Mouse (Mus musculus): Measurements from ENCODE around the gene Krtap19-5. TPM values are rescaled to one million over a fixed set of nuclear protein-coding genes. Genes with fewer than 3 reads are reported as not detected.

Gene Krtap19-5
- polyA plus RNA-seq, 1 experiment from 2014 or later = not detected

DNA sequence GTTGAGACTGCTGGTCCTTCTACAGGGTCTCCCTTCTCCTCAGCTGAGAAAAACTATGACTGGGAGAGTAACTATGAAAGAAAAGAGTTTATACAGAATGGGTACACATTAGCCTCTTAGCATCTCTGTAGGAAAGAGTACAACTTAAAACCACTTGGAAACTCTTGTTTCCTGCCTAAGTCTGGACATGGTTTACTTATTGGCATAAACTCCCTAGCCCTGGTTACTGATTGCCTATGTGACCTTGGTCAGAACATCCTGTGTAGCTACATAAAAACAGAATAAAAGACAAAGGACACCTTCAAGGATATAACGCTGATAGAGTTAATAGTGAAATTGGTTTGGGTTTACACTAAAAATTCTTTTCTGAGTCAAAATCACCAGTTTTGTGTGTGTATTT lies 48.9 kb downstream of the Krtap19-5 start:
- Histone ChIP-seq H3K4me2 (no peak overlapping the region), H3K9ac (replicated peaks) (no peak overlapping the region), H3K9me3 (no peaks in the 10 kb centered on the region), H3K4me3 (replicated peaks) (no peak overlapping the region), H3K36me3 (no peaks in the 10 kb centered on the region), H3K27ac (no peak overlapping the region), H3K27me3 (no peaks in the 10 kb centered on the region), H3K4me1 (replicated peaks) (no peaks in the 10 kb centered on the region)
- no peak for ATAC-seq (ENCODE audit: insufficient number of reproducible peaks, insufficient read depth, low FRiP score, low TSS enrichment, low read depth)
- WGBS = 97% methylated on average over 1 of the region's 1 CpGs

Other genes starting within 250 kb of the Krtap19-5 start
- not detected in 2 replicates for gene Krtap26-1, start 248.7 kb downstream of the Krtap19-5 start, polyA plus RNA-seq (2016; fragmentation: Nextera tagmentation; extraction: Ambion mirVana)
- not detected in 2 replicates for gene Krtap27-1, start 224.8 kb downstream of the Krtap19-5 start, polyA plus RNA-seq (2016; fragmentation: Nextera tagmentation; extraction: Ambion mirVana)
- gene 2310061N02Rik, start 188.5 kb downstream of the Krtap19-5 start, polyA plus RNA-seq (2016; fragmentation: Nextera tagmentation; extraction: Ambion mirVana) = not detected in 2 replicates
- gene Krtap13-1, start 167.6 kb downstream of the Krtap19-5 start, polyA plus RNA-seq (2016; fragmentation: Nextera tagmentation; extraction: Ambion mirVana) = not detected in 2 replicates
- not detected in 2 replicates for gene Krtap13, start 144.8 kb downstream of the Krtap19-5 start, polyA plus RNA-seq (2016; fragmentation: Nextera tagmentation; extraction: Ambion mirVana)
- gene 2310034C09Rik, start 137.6 kb downstream of the Krtap19-5 start, polyA plus RNA-seq (2016; fragmentation: Nextera tagmentation; extraction: Ambion mirVana) = not detected in 2 replicates
- gene 2310057N15Rik, start 122.3 kb downstream of the Krtap19-5 start, polyA plus RNA-seq (2016; fragmentation: Nextera tagmentation; extraction: Ambion mirVana) = not detected in 2 replicates
- not detected in 2 replicates for gene Gm5965, start 118.6 kb downstream of the Krtap19-5 start, polyA plus RNA-seq (2016; fragmentation: Nextera tagmentation; extraction: Ambion mirVana)
- gene Gm20741, start 84.2 kb downstream of the Krtap19-5 start, polyA plus RNA-seq (2016; fragmentation: Nextera tagmentation; extraction: Ambion mirVana) = not detected in 2 replicates
- 0.25 and 0.26 TPM in 2 replicates for gene Krtap15, start 76.2 kb downstream of the Krtap19-5 start, polyA plus RNA-seq (2016; fragmentation: Nextera tagmentation; extraction: Ambion mirVana)
- gene Krtap14, start 70.3 kb downstream of the Krtap19-5 start, polyA plus RNA-seq (2016; fragmentation: Nextera tagmentation; extraction: Ambion mirVana) = not detected in 2 replicates
- not detected in 2 replicates for gene Krtap19-1, start 27.0 kb downstream of the Krtap19-5 start, polyA plus RNA-seq (2016; fragmentation: Nextera tagmentation; extraction: Ambion mirVana)
- not detected in 2 replicates for gene Krtap19-2, start 22.2 kb downstream of the Krtap19-5 start, polyA plus RNA-seq (2016; fragmentation: Nextera tagmentation; extraction: Ambion mirVana)
- gene Krtap19-3, start 18.4 kb downstream of the Krtap19-5 start, polyA plus RNA-seq (2016; fragmentation: Nextera tagmentation; extraction: Ambion mirVana) = not detected in 2 replicates
- gene Krtap19-4, start 11.4 kb downstream of the Krtap19-5 start, polyA plus RNA-seq (2016; fragmentation: Nextera tagmentation; extraction: Ambion mirVana) = not detected in 2 replicates
- gene Krtap19-9b, start 35.8 kb upstream of the Krtap19-5 start, polyA plus RNA-seq (2016; fragmentation: Nextera tagmentation; extraction: Ambion mirVana) = not detected in 2 replicates
- not detected in 2 replicates for gene Krtap16-3, start 66.4 kb upstream of the Krtap19-5 start, polyA plus RNA-seq (2016; fragmentation: Nextera tagmentation; extraction: Ambion mirVana)
- not detected in 2 replicates for gene Krtap22-2, start 114.3 kb upstream of the Krtap19-5 start, polyA plus RNA-seq (2016; fragmentation: Nextera tagmentation; extraction: Ambion mirVana)
- gene Gm10229, start 118.8 kb upstream of the Krtap19-5 start, polyA plus RNA-seq (2016; fragmentation: Nextera tagmentation; extraction: Ambion mirVana) = not detected in 2 replicates
- not detected in 2 replicates for gene Krtap6-1, start 135.2 kb upstream of the Krtap19-5 start, polyA plus RNA-seq (2016; fragmentation: Nextera tagmentation; extraction: Ambion mirVana)
- gene Gm10228, start 145.0 kb upstream of the Krtap19-5 start, polyA plus RNA-seq (2016; fragmentation: Nextera tagmentation; extraction: Ambion mirVana) = not detected in 2 replicates
- gene Krtap6-5, start 151.4 kb upstream of the Krtap19-5 start, polyA plus RNA-seq (2016; fragmentation: Nextera tagmentation; extraction: Ambion mirVana) = not detected in 2 replicates
- not detected in 2 replicates for gene 1110025L11Rik, start 167.5 kb upstream of the Krtap19-5 start, polyA plus RNA-seq (2016; fragmentation: Nextera tagmentation; extraction: Ambion mirVana)
- not detected in 2 replicates for gene Krtap6-3, start 187.6 kb upstream of the Krtap19-5 start, polyA plus RNA-seq (2016; fragmentation: Nextera tagmentation; extraction: Ambion mirVana)
- not detected in 2 replicates for gene Gm6358, start 244.4 kb upstream of the Krtap19-5 start, polyA plus RNA-seq (2016; fragmentation: Nextera tagmentation; extraction: Ambion mirVana)

All from limb, embryonic 12.5 days (tissue).